Mouse (Mus musculus): ENCODE results near the gene Aco1.

GRCm38 (mm10) chr4:40143533-40143871 lies 621 bp downstream of the Aco1 start:
- TF ChIP-seq EP300 (IDR thresholded peaks at IDR 0.05; ENCODE audit: insufficient read depth, low read depth, low read length) (no peak), POLR2A (IDR thresholded peaks at IDR 0.05; ENCODE audit: insufficient read depth, low read depth, low read length) (no peak), CTCF (IDR thresholded peaks at IDR 0.05) (no peak)
